Mouse (Mus musculus): Measurements from ENCODE around the gene Olfr372. TPM values are rescaled to one million over a fixed set of nuclear protein-coding genes. Genes with fewer than 3 reads are reported as not detected.
"Not testable (repeated sequence)": the region's sequence is repeated elsewhere in the genome, so short reads cannot be mapped to it uniquely, and the experiment has no call there.

Gene Olfr372
- total RNA-seq (2021): not detected
- long read RNA-seq: 0 reads

DNA sequence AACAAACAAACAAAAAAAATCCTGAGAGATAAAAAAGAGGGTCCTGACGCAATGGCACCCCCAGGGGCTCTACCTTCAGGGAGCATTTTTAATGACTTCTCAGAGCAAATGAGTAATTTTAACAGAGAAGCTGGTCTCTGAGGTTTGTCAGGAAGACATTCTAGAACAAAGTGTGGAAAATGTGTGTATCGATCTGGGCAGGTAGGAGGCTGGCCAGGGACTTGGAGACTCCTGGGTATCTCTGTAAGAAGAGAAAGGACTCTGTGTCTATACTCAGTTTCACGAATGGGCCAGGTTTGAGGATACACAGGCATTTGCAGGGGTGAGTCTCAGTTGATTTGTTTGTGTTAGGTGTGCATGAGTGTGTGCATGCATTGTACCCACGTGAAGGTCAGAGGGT lies at the start of gene Olfr372:
Olfr372 (plus strand) TSS at position 301 of the 400 bp plus-strand sequence.
- DNase-seq (ENCODE audit: low spot score in 2 of 2): not testable (repeated sequence)

DNA sequence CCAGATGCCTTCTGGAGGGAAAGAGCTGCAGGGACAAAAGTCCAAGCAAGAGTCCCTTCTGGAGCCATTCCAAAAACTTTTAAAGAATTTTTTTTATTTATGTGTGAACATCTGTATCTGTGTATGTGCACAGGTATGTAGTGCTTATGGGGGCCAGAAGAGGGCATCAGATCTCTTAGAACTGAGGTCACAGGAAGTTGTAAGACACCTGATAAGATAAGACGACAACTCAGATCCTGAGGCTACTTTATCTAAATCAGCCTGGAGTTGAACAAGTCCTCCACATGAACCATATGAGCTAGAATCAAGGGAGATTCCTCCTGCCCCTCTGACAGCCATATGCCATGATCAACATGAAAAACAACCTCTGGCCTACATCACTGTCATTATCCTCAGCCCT lies 41.6 kb upstream of the Olfr372 start:
- no peak for DNase-seq (ENCODE audit: low spot score in 2 of 2)

DNA sequence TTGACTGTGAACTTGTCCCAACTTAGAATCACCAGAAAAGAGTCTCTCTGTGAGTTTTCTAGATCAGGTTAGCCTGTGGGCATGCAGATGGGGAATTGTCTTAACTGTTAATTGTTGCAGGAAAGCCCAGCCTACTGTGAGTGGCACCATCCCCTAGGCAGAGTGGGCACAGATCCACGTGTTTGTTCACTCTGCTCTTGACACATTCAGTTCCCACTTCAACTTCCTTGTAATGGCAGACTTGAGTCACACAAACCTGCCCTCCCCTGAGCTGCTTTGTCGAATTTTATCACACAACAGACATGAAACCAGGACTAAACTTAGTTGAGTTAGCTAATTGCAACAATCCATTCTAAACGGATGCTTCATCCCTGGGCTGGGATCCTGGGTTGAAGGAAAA lies 40.8 kb upstream of the Olfr372 start:
- no peak for DNase-seq (ENCODE audit: low spot score in 2 of 2)

DNA sequence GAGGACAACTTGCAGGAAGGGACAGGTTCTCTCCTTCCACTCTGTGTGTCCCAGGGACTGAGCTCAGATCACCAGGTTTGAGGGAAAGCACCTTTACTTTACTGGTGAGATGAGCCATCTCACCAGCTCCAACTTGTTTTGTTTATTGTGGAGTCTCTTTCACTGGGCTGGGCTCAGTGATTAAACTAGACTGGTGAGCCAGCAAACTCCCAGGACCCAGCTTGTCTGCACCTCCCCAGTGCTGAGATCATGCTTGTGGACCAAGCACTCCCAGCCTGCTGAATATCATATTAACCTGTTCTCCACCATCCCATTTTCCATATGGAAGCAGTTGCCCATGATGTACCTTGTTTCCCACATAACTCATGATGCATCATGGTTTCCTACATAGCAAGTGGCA lies 38.1 kb upstream of the Olfr372 start:
- DNase-seq (ENCODE audit: low spot score in 2 of 2): no peak

DNA sequence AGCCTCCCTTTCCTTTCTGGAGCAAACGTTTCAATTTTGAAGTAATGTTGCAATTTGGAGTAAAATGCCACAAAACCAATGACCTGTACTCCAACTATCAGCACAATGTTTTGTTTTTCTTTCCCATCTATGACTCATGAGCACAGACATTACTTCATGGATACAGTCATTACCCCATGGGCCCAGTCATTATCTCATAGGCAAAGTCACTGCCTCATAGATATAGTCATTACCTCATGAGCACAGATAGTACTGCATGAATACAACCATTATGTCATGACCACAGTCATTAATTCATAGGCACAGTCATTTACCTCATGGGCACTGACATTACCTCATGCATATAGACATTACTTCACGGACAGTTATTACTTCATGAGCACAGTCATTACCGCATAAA lies 35.1 kb upstream of the Olfr372 start:
- DNase-seq (ENCODE audit: low spot score in 2 of 2): no peak

DNA sequence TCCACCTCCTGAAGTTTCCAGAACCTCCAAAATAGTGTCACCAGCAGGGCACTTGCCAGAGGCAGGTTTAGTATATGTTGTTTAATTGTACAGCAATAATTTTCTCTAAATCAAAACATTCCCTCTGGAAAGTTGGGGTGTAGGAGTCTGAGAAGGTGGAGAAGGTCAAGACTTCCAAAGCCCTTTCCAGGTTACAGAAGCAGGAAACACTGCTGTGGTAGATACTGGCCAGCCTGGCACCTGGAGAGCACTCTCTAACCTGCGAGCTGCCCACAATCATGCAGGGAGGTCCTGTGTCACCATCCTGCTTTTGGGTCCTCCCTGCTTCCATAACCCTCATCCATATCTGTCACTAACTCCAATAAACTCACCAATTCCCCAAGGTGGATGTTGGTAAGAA lies 34.3 kb upstream of the Olfr372 start:
- DNase-seq (ENCODE audit: low spot score in 2 of 2): no peak

DNA sequence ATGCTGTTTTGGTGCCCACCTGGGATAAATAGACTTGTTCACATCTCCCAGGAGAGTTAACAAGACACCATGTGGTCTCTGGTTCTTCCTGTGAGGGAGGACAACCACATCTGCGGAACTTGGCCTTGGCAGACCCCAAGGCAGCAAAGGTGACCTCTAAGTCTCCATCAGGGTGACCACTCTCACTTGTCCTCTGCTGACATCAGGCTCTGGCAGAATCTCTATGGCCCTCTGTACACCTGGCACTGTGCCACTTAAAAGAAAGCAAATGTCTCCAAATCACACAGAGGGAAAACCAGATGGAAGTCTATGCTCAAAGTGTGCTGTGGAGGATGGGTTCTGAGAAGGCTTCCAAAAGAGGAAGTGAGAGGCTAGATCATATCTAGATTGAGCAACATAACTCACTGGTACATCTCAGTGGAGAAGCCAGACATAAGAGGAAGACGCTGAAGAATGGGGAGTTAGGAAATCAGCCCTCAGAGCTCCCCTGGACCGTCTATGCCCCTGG lies 32.8 kb upstream of the Olfr372 start:
- DNase-seq (ENCODE audit: low spot score in 2 of 2): no peak

DNA sequence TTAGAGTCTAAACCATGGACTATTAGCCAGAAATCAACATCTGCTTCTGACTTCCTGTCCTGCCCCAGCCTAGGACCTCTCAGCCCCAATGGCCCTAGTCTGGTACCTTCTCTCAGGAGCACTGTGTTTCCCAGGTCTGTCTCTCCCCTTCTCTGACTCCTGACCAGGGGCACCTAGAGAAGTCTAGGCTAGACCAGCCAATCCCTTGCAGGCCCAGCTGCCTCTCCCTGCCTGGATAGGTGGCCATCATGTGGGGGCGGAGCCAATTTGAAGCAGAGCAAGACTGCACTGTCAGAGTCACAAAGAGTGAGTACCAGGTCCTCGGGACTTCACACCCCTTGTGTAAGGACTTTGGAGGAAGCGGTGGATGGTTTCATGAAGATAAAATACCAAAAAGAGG lies 31.5 kb upstream of the Olfr372 start, which contains the start of gene Cyp4f18:
Cyp4f18 (minus strand) TSS at position 154 of the 400 bp plus-strand sequence.
- DNase-seq (ENCODE audit: low spot score in 2 of 2): no peak

DNA sequence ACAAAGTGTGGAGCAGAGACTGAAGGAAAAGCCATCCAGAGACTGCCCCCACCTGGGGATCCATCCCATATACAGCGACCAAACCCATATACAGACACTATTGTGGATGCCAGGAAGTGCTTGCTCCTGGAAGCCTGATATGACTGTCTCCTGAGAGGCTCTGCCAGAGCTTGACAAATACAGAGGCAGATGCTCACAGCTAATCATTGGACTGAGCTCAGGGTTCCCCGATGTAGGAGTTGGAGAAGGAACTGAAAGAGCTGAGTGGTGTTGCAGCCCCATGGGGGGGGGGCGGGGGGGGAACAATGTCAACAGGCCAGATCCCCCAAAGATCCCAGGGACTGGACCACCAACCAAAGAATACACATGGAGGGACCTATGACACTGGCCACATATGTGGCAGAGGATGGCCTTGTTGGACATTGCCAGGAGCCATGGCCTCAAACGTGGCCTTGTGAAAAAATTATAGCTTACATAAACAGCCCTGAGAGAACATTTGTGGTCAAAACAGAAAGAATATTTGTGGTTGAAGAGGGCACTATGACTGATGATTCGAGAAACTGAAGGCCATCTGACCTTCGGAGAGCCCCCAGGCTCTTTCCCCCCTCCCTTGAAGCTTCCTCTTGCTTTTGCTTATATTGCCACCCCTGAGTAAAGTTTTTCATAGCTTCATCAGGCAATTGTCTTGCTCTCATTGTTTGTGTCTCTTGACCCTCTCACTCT lies 27.4 kb upstream of the Olfr372 start:
- DNase-seq (ENCODE audit: low spot score in 2 of 2): not testable (repeated sequence)

DNA sequence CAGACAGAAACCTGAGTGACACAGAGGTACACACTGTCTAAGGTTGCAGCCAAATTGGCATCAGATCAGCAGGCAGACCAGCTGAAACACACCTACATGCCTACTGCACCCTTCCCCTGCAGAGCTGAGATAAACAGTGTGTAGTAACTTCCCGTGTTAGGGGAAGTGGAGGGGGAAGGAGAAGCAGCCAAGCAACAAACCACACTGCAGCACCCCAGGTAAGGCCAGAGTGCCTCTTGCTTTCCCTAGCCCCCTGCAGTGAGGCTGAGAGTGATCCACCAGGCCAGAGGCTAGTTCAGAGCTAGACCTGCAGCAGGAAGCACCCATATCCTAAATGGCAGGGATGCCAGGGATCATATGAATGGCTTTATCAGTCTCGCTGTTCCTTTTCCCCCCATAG lies 23.7 kb upstream of the Olfr372 start:
- not testable (repeated sequence) for DNase-seq (ENCODE audit: low spot score in 2 of 2)

DNA sequence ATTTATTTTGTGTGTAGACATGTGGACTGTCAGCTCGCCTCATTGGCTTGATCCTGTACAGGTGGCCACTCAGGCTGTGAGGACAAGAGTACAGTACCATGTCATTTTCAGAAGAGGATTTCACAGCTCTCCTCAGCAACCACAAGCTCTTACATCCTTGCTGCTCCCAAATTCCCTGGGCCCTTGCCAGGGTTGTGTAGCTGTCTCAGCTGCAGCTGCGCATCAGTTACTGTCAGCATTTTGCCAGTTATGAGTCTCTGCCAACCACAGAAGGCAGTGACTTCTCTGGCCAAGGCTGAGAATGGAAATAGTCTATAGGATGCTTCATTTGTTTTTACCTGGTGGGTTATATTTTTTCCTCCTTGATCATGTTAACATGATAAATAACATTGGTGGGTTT lies 22.9 kb upstream of the Olfr372 start:
- peak; percentile 16 to 34 for DNase-seq (ENCODE audit: low spot score in 2 of 2)

DNA sequence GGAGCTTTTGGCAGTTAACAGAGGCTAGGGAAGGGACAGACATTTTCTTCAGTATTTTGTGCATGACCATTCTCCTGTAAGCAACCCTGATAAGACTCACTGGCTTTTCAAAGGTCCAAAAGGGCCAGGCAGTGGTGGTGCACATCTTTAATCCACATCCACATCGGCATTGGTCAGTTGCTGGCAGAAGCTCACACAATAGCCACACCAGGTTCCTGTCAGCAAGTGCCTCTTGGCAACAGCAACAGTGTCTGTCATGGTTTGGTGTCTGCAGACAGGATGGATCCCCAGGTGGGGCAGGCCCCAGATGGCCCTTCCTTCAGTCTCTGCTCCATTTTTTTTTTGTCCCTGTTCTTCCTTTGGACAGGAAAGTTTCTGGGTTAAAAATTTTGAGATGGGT lies 22.0 kb upstream of the Olfr372 start:
- not testable (repeated sequence) for DNase-seq (ENCODE audit: low spot score in 2 of 2)

DNA sequence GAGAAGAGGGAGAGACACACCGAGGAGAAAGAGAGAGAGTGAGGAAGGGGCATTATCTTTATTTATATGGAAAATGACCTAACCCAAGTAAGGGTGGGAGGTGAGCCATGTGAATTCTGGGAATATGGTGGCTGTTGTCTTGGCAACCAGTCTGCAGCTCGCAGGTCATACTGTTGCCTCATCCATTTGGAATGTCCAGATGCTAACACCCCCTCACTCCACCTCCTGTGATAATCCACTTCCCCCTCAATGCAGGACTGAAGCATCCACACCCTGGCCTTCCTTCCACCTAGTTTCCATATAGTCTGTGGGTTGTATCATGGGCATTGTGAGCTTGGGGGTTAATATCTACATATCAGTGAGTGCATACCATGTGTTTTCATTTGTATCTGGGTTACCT lies 21.2 kb upstream of the Olfr372 start:
- DNase-seq (ENCODE audit: low spot score in 2 of 2): no peak

DNA sequence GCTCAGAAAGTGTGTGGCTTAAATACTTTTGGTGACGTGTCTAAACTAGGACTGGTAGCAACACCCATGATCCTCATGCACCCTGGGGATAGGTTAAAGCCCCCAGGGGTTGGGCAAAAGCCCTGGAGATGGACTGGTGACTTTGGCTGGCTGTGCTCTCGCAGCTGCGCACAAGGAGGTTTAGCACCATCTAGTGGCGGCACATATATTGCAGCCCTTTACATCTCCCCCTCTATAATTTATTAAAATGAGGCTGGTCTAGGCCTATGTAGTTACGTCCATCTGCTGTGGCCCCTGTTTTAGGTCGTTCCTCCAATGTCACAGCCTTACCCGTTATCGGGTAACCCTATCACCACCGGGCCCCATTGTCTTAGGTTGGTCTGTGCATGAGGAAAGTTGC lies 16.1 kb upstream of the Olfr372 start:
- DNase-seq (ENCODE audit: low spot score in 2 of 2): peak; percentile 48 to 49

DNA sequence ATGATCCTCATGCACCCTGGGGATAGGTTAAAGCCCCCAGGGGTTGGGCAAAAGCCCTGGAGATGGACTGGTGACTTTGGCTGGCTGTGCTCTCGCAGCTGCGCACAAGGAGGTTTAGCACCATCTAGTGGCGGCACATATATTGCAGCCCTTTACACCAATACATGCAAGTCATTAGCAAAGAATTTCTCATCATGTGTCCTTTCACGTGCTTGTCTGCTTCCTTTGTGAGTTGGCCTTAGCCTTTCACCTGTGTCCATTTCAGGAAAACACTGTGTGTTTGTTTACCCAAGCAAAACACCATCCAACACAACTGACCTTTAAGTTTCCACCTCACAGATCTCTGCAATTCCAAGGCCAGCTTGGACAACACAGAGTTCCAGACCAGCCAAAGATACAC lies 8.1 kb upstream of the Olfr372 start:
- peak; percentile 37 to 47 for DNase-seq (ENCODE audit: low spot score in 2 of 2)

DNA sequence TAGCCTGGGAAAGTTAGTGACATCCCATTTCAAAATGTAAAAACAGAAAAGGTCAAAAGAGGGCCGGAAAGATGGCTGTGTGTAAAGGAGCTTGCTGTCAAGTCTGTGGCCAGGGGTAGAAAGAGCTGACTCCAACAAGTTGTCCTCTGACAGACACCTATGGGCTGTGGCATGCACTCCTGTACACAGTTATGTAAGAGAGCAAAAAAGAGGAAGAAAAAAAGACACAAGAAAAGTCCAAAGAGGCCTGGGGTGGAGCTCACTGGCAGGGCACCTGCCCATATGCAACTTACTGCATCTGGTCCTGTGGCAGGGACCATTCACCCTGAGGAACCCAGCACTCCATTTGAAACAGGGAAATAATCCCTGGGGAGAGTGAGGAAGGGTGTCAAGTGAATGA lies 1.5 kb downstream of the Olfr372 start:
- no peak for DNase-seq (ENCODE audit: low spot score in 2 of 2)

DNA sequence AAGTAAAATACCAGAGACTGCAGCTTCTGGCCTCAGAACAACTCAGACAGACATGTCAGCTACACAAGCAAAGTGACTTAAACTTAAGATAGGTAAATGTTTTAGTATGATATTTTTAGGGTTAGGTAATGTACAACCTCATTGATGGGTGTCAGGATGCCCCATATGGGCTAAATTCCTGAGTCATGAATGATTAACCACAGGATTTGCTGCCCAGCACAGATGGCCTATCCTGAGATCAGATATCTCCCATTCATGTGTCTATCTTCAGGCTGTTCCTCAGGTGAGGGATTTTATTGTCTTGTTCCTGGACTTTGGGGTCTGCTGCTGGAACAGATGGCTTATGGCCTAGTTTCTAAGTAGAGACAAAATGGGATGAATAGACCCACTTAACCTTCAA lies 13.6 kb downstream of the Olfr372 start:
- not testable (repeated sequence) for DNase-seq (ENCODE audit: low spot score in 2 of 2)

DNA sequence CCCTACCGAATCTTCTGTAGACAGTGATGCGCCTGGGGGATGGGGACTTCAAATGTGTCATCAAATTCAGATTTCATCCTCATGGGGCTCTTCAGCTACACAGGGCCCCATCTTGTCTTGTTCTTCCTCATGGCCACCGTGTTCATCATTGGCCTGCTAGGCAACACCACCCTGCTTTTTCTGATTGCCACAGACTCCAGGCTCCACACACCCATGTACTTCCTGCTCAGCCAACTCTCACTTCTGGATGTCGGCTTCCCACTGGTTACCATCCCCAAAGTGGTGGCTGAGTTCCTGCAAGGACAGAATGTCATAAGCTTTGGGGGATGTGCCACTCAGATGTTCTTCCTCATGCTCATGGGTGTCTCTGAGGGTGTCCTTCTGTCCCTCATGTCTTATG lies 16.6 kb downstream of the Olfr372 start:
- DNase-seq (ENCODE audit: low spot score in 2 of 2): not testable (repeated sequence)

DNA sequence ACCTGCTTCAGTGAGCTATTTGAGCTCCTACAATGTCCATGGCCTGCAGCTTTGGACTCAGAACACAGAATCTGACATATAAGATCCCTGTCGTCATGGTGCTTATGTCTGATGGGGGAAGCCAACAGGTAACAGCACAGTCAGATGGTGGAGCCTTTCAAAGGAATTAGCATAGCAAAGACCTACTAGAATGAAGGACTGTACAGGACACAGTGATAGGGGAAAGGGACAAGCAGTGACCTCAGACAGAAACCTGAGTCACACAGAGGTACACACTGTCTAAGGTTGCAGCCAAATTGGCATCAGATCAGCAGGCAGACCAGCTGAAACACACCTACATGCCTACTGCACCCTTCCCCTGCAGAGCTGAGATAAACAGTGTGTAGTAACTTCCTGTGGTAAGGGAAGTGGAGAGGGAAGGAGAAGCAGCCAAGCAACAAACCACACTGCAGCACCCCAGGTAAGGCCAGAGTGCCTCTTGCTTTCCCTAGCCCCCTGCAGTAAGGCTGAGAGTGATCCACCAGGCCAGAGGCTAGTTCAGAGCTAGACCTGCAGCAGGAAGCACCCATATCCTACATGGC lies 25.9 kb downstream of the Olfr372 start:
- DNase-seq (ENCODE audit: low spot score in 2 of 2): not testable (repeated sequence)

DNA sequence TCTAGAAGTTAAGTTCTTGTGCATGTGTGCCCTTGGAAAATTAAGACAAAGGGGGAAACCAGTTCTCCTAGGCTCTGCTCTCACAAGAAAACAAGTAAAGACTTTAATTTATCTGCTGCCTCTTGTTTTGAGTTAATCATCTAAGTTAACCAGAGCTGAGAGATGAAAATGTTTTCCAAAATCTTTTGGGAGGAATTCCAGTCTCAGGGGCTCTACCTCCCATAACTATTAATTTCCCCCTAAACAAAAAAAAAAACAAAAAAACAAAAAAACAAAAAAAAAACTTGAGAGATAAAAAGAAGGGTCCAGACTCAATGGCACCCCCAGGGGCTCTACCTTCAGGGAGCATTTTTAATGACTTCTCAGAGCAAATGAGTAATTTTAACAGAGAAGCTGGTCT lies 41.9 kb downstream of the Olfr372 start, which contains the start of gene Olfr373:
Olfr373 (plus strand) TSS at position 301 of the 400 bp plus-strand sequence.
- not testable (repeated sequence) for DNase-seq (ENCODE audit: low spot score in 2 of 2)

DNA sequence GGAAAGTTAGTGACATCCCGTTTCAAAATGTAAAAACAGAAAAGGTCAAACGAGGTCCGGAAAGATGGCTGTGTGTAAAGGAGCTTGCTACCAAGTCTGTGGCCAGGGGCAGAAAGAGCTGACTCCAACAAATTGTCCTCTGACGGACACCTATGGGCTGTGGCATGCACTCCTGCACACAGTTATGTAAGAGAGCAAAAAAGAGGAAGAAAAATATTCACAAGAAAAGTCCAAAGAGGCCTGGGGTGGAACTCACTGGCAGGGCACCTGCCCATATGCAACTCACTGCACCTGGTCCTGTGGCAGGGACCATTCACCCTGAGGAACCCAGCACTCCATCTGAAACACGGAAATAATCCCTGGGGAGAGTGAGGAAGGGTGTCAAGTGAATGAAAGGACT lies 43.7 kb downstream of the Olfr372 start:
- no peak for DNase-seq (ENCODE audit: low spot score in 2 of 2)

DNA sequence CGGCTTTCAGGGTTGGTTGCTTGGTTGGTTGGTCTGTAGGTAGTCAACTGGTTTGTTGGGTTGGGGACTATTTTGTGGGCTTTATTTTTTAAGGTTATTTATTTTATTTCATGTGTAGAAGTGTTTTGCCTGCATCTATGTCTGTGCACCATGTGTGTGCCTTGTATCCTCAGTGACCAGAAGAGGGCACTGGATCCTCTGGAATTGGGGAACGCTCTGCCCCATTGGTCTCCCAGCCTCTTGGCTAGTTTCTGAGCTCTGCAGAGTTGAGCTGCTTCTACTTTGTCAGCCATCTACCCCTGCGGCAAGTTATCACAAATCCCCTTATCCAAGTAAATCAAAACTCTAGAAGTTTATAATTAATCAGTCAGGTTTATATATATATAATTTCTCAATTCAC lies 46.6 kb downstream of the Olfr372 start:
- not testable (repeated sequence) for DNase-seq (ENCODE audit: low spot score in 2 of 2)

DNA sequence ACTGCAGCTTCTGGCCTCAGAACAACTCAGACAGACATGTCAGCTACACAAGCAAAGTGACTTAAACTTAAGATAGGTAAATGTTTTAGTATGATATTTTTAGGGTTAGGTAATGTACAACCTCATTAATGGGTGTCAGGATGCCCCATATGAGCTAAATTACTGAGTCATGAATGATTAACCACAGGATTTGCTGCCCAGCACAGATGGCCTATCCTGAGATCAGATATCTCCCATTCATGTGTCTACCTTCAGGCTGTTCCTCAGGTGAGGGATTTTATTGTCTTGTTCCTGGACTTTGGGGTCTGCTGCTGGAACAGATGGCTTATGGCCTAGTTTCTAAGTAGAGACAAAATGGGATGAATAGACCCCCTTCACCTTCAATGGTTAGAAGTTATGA lies 55.7 kb downstream of the Olfr372 start:
- DNase-seq (ENCODE audit: low spot score in 2 of 2): not testable (repeated sequence)
